30 mouse cellular contexts compared by ENCODE assay signal in the genomic region with DNA sequence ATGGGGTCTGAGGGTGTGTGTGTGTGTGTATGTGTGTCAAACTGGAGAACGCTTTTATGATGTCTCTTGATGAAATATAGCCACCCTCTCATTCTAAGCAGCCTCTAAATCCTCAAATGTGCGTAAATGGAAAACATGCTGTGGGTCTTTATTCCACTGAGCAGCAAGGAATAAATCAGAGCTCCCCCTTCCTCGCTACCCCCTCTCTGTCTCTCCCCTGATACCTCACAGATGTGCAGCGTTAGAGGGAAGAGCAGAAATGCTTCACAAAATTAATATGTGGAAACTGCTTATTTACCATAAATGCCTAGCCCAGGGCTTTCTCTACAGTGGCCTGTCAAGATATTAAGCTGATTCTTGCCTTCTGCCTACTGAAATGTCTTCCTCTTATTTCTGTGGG.
DNase-seq lines count a peak whose midpoint lies in the region; ATAC-seq lines count a peak whose summit lies in the region.
"Had no signal": no experiment of that assay in that cellular context is flagged by ENCODE, and none has a peak within 500 bp of the region (broad histone marks: within the 10 kb centered on the region; RNA-seq: fewer than 3 reads in every experiment).

No protein-coding gene starts in this region.

- no peaks in the 10 kb centered on the region for H3K36me3 ChIP-seq in hindbrain, embryonic 13.5 days
- no peaks in the 10 kb centered on the region for H3K36me3 ChIP-seq in hindbrain, embryonic 14.5 days (replicated peaks; ENCODE audit: control insufficient read depth, insufficient read depth)
- no peaks in the 10 kb centered on the region for H3K36me3 ChIP-seq in neural tube, embryonic 11.5 days (ENCODE audit: control insufficient read depth, insufficient read depth, low read length)
- no peaks in the 10 kb centered on the region for H3K36me3 ChIP-seq in neural tube, embryonic 15.5 days
- no peaks in the 10 kb centered on the region for H3K36me3 ChIP-seq in embryonic facial prominence, embryonic 14.5 days (ENCODE audit: control insufficient read depth, insufficient read depth, low read length)
- no peaks in the 10 kb centered on the region for H3K36me3 ChIP-seq in neural tube, embryonic 13.5 days
- H3K36me3 ChIP-seq: heart, embryonic 10.5 days; heart, embryonic 15.5 days; hindbrain, embryonic 15.5 days; kidney, embryonic 15.5 days; liver, embryonic 12.5 days had no signal

- no peak for DNase-seq in hindbrain, embryonic 14.5 days (ENCODE audit: low spot score)
- no peak for DNase-seq in neural tube, embryonic 11.5 days (ENCODE audit: low spot score)
- peak; percentile 33 for DNase-seq in embryonic facial prominence, embryonic 14.5 days (ENCODE audit: low spot score)
- DNase-seq in adrenal gland, adult 8-10 months = no peak
- DNase-seq: adrenal gland, postnatal 36 days; B cell, adult 2 months; cerebellum, adult 2 months; cerebellum, postnatal 14 days; gastrocnemius, postnatal 14 days; heart, postnatal 36 days; kidney, postnatal 36 days; liver, postnatal 0 days; lung, postnatal 4 days; midbrain, embryonic 14.5 days; right cerebral cortex, postnatal 4 days; thymus, adult 18-20 months; thymus, postnatal 25 days had no signal

- peaks cover 14% of the 10 kb centered on the region for H3K4me1 ChIP-seq in hindbrain, embryonic 13.5 days (replicated peaks)
- no peaks in the 10 kb centered on the region for H3K4me1 ChIP-seq in hindbrain, embryonic 14.5 days (replicated peaks; ENCODE audit: control insufficient read depth, insufficient read depth, low read length)
- peaks cover 4% of the 10 kb centered on the region for H3K4me1 ChIP-seq in neural tube, embryonic 11.5 days (ENCODE audit: control insufficient read depth, insufficient read depth, low read length)
- peaks cover 6% of the 10 kb centered on the region; the same call in 1 of the 2 replicates for H3K4me1 ChIP-seq in neural tube, embryonic 15.5 days
- peaks cover 10% of the 10 kb centered on the region; the same call in 1 of the 2 replicates for H3K4me1 ChIP-seq in embryonic facial prominence, embryonic 14.5 days (ENCODE audit: control insufficient read depth, insufficient read depth, low read length)
- H3K4me1 ChIP-seq in neural tube, embryonic 13.5 days (replicated peaks) = peaks cover 24% of the 10 kb centered on the region
- H3K4me1 ChIP-seq: heart, embryonic 10.5 days; kidney, embryonic 15.5 days; liver, embryonic 12.5 days had no signal

- H3K9me3 ChIP-seq in hindbrain, embryonic 13.5 days = no peaks in the 10 kb centered on the region
- H3K9me3 ChIP-seq in hindbrain, embryonic 14.5 days (ENCODE audit: control insufficient read depth, low read length) = no peaks in the 10 kb centered on the region
- no peaks in the 10 kb centered on the region for H3K9me3 ChIP-seq in neural tube, embryonic 11.5 days (ENCODE audit: control insufficient read depth, low read length)
- H3K9me3 ChIP-seq in neural tube, embryonic 15.5 days (replicated peaks) = no peaks in the 10 kb centered on the region
- 0 out of 2 replicates have a peak, but pooled peaks cover 4% of the 10 kb centered on the region for H3K9me3 ChIP-seq in embryonic facial prominence, embryonic 14.5 days (ENCODE audit: control insufficient read depth, low read length)
- H3K9me3 ChIP-seq in neural tube, embryonic 13.5 days = no peaks in the 10 kb centered on the region
- H3K9me3 ChIP-seq: heart, embryonic 10.5 days; heart, embryonic 15.5 days; hindbrain, embryonic 15.5 days; kidney, embryonic 15.5 days; liver, embryonic 12.5 days had no signal

- no peak overlapping the region for H3K9ac ChIP-seq in hindbrain, embryonic 13.5 days
- no peak overlapping the region for H3K9ac ChIP-seq in hindbrain, embryonic 14.5 days
- no peak overlapping the region for H3K9ac ChIP-seq in neural tube, embryonic 11.5 days (ENCODE audit: low read length)
- no peak overlapping the region for H3K9ac ChIP-seq in neural tube, embryonic 15.5 days (replicated peaks)
- H3K9ac ChIP-seq in embryonic facial prominence, embryonic 14.5 days (ENCODE audit: low read depth, low read length) = no peak overlapping the region
- no peak overlapping the region for H3K9ac ChIP-seq in neural tube, embryonic 13.5 days
- H3K9ac ChIP-seq: heart, embryonic 15.5 days; hindbrain, embryonic 15.5 days; kidney, embryonic 15.5 days; liver, embryonic 12.5 days; liver, postnatal 0 days had no signal

- H3K4me3 ChIP-seq in hindbrain, embryonic 13.5 days = no peak overlapping the region
- H3K4me3 ChIP-seq in hindbrain, embryonic 14.5 days (replicated peaks; ENCODE audit: low read length) = no peak overlapping the region
- no peak overlapping the region for H3K4me3 ChIP-seq in neural tube, embryonic 11.5 days (ENCODE audit: low read depth, low read length)
- no peak overlapping the region for H3K4me3 ChIP-seq in neural tube, embryonic 15.5 days (replicated peaks)
- no peak overlapping the region for H3K4me3 ChIP-seq in embryonic facial prominence, embryonic 14.5 days (ENCODE audit: low read depth, low read length)
- no peak overlapping the region for H3K4me3 ChIP-seq in neural tube, embryonic 13.5 days
- H3K4me3 ChIP-seq: heart, embryonic 10.5 days; heart, embryonic 15.5 days; hindbrain, embryonic 15.5 days; kidney, embryonic 15.5 days; layer of hippocampus, adult 2 months; left cerebral cortex, adult 2 months; liver, embryonic 12.5 days had no signal

- 0 out of 2 replicates have a peak overlapping the region, but pooled peaks have one; percentile 30 for H3K27ac ChIP-seq in hindbrain, embryonic 13.5 days
- H3K27ac ChIP-seq in hindbrain, embryonic 14.5 days = no peak overlapping the region
- H3K27ac ChIP-seq in neural tube, embryonic 11.5 days (ENCODE audit: low read depth, low read length) = 0 out of 2 replicates have a peak overlapping the region, but pooled peaks have one; percentile 39
- H3K27ac ChIP-seq in neural tube, embryonic 15.5 days (replicated peaks) = no peak overlapping the region
- H3K27ac ChIP-seq in embryonic facial prominence, embryonic 14.5 days (replicated peaks; ENCODE audit: low read depth, low read length) = no peak overlapping the region
- peak overlapping the region; percentile 74 for H3K27ac ChIP-seq in neural tube, embryonic 13.5 days (replicated peaks)
- H3K27ac ChIP-seq: heart, embryonic 10.5 days; heart, embryonic 15.5 days; hindbrain, embryonic 15.5 days; kidney, embryonic 15.5 days; layer of hippocampus, adult 2 months; left cerebral cortex, adult 2 months; liver, embryonic 12.5 days; stomach, postnatal 0 days had no signal

- H3K27me3 ChIP-seq in hindbrain, embryonic 13.5 days = 0 out of 2 replicates have a peak, but pooled peaks cover 3% of the 10 kb centered on the region
- H3K27me3 ChIP-seq in hindbrain, embryonic 14.5 days (ENCODE audit: control insufficient read depth, insufficient read depth, low read length) = no peaks in the 10 kb centered on the region
- H3K27me3 ChIP-seq in neural tube, embryonic 11.5 days (ENCODE audit: control insufficient read depth, insufficient read depth, low read length) = no peaks in the 10 kb centered on the region
- no peaks in the 10 kb centered on the region for H3K27me3 ChIP-seq in neural tube, embryonic 15.5 days (replicated peaks)
- H3K27me3 ChIP-seq in embryonic facial prominence, embryonic 14.5 days (replicated peaks; ENCODE audit: control insufficient read depth, insufficient read depth, low read length) = no peaks in the 10 kb centered on the region
- no peaks in the 10 kb centered on the region for H3K27me3 ChIP-seq in neural tube, embryonic 13.5 days
- H3K27me3 ChIP-seq: heart, embryonic 15.5 days; hindbrain, embryonic 15.5 days; kidney, embryonic 15.5 days; liver, embryonic 12.5 days had no signal

- peak; percentile 28; the same call in 1 of the 2 replicates for ATAC-seq in hindbrain, embryonic 13.5 days (ENCODE audit: low FRiP score)
- no peak for ATAC-seq in hindbrain, embryonic 14.5 days (ENCODE audit: low FRiP score)
- ATAC-seq in neural tube, embryonic 11.5 days (ENCODE audit: insufficient read depth, low FRiP score, low TSS enrichment) = no peak
- no peak for ATAC-seq in neural tube, embryonic 15.5 days (ENCODE audit: low FRiP score)
- no peak for ATAC-seq in embryonic facial prominence, embryonic 14.5 days (ENCODE audit: low read depth)
- peak; percentile 86 for ATAC-seq in neural tube, embryonic 13.5 days (ENCODE audit: low read depth)
- ATAC-seq: forebrain, embryonic 14.5 days; intestine, postnatal 0 days; liver, embryonic 12.5 days; liver, postnatal 0 days had no signal

- whole genome bisulfite sequencing in hindbrain, embryonic 13.5 days = 55% methylated on average over 4 of the region's 4 CpGs
- 42% methylated on average over 4 of the region's 4 CpGs for WGBS in hindbrain, embryonic 14.5 days
- 34% methylated on average over 4 of the region's 4 CpGs for WGBS in neural tube, embryonic 11.5 days
- 26% methylated on average over 4 of the region's 4 CpGs for WGBS in neural tube, embryonic 15.5 days
- WGBS in embryonic facial prominence, embryonic 14.5 days = 38% methylated on average over 4 of the region's 4 CpGs
- 22% methylated on average over 4 of the region's 4 CpGs for WGBS in neural tube, embryonic 13.5 days

- no peak overlapping the region for H3K4me2 ChIP-seq in hindbrain, embryonic 13.5 days
- no peak overlapping the region for H3K4me2 ChIP-seq in hindbrain, embryonic 14.5 days (replicated peaks)
- no peak overlapping the region for H3K4me2 ChIP-seq in neural tube, embryonic 11.5 days (ENCODE audit: low read depth)
- H3K4me2 ChIP-seq in neural tube, embryonic 15.5 days = no peak overlapping the region
- no peak overlapping the region for H3K4me2 ChIP-seq in embryonic facial prominence, embryonic 14.5 days (ENCODE audit: low read depth, low read length)
- no peak overlapping the region for H3K4me2 ChIP-seq in neural tube, embryonic 13.5 days
- H3K4me2 ChIP-seq: heart, embryonic 15.5 days; hindbrain, embryonic 15.5 days; kidney, embryonic 15.5 days; liver, embryonic 12.5 days had no signal

Comparison
In these comparisons a context has a peak if more than half of its experiments do, and no peak if none do; other contexts are left out.
1. ATAC-seq: peak in hindbrain, embryonic 13.5 days (single experiment) and neural tube, embryonic 13.5 days (single experiment); none in hindbrain, embryonic 14.5 days (single experiment), neural tube, embryonic 11.5 days (single experiment), neural tube, embryonic 15.5 days (single experiment) and embryonic facial prominence, embryonic 14.5 days (single experiment).
2. H3K27ac ChIP-seq: peak in hindbrain, embryonic 13.5 days (single experiment), neural tube, embryonic 11.5 days (single experiment) and neural tube, embryonic 13.5 days (single experiment); none in hindbrain, embryonic 14.5 days (single experiment), neural tube, embryonic 15.5 days (single experiment) and embryonic facial prominence, embryonic 14.5 days (single experiment).